Mouse (Mus musculus) lung, embryonic 16.5 days (tissue): ENCODE data around the gene Ccdc163. TPM values are rescaled to one million over a fixed set of nuclear protein-coding genes. Genes with fewer than 3 reads are reported as not detected.

ENCODE experiments used
- ATAC-seq: fragments of 200-750 bp; cut with Nextera tagmentation; 2 replicates; pipeline ENCODE4 v1.8.0; 2017; ENCODE audit warnings: low read depth, mild to moderate bottlenecking, moderate library complexity
- H3K27ac ChIP-seq: fragments of 300-500 bp; sonication (generic); 2 replicates; pipeline ENCODE4 v1.5.1; 2014; ENCODE audit warnings: mild to moderate bottlenecking, control low read depth, low read length
- H3K27me3 ChIP-seq: fragments of 300-500 bp; sonication (generic); 2 replicates; pipeline ENCODE4 v1.6.1; 2014; ENCODE audit warnings: low read depth, low read length, mixed read lengths; ENCODE audit not compliant: control insufficient read depth, insufficient read depth
- H3K36me3 ChIP-seq: fragments of 300-500 bp; sonication (generic); 2 replicates; pipeline ENCODE4 v1.6.1; 2014; ENCODE audit warnings: low read length; ENCODE audit not compliant: control insufficient read depth, insufficient read depth
- H3K4me1 ChIP-seq: fragments of 300-500 bp; sonication (generic); replicated peaks from 2 replicates; pipeline ENCODE4 v1.6.1; 2014; ENCODE audit warnings: low read length, mixed read lengths; ENCODE audit not compliant: control insufficient read depth, insufficient read depth
- H3K4me2 ChIP-seq: fragments of 300-500 bp; sonication (generic); 2 replicates; pipeline ENCODE4 v1.6.1; 2014; ENCODE audit warnings: low read depth, low read length, control low read depth
- H3K4me3 ChIP-seq: fragments of 300-500 bp; sonication (generic); 2 replicates; pipeline ENCODE4 v1.5.1; 2014; ENCODE audit warnings: mild to moderate bottlenecking, low read length, control low read depth
- H3K9ac ChIP-seq: fragments of 300-500 bp; sonication (generic); 2 replicates; pipeline ENCODE4 v1.6.1; 2014; ENCODE audit warnings: low read length, control low read depth
- H3K9me3 ChIP-seq: fragments of 300-500 bp; sonication (generic); 2 replicates; pipeline ENCODE4 v1.6.1; 2016; ENCODE audit warnings: low read length; ENCODE audit not compliant: control insufficient read depth
- whole genome bisulfite sequencing: fragments of 180-500 bp; shearing (Covaris S2); extraction: QIAGEN DNeasy Blood & Tissue Kit; methylation state at CpG from one replicate; pipeline ENCODE4 v1.1.7; 2014; 5-methylcytosine and 5-hydroxymethylcytosine counted together
- polyA plus RNA-seq: library from polyadenylated mRNA; unstranded; fragments of >200 nt; fragmentation: Nextera tagmentation; extraction: Ambion mirVana; gene quantifications from 2 replicates; pipeline ENCODE4 v1.2.1, GENCODE M21; 2015

Ccdc163 gene
- polyA plus RNA-seq, 1 experiment from 2014 or later, result 35.2 TPM

DNA sequence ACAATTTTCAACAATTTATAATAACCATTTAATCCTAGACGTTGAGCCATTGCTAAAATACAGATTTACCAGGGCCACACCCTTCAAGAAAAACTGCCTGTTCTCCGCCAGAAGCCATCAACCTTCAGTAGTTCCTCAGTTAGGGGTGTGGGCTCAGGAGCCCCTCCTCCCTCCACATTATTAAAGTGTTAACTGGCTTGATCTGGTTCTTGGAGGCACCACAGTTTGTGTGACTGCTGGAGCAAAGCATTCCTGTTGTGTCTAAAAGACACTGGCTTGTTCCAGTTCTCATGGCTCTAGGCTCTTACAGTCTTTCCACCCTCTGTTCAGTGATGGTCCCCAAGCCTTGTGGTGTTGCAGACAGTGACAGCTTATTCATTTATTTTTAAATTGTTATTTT is 72.2 kb downstream of the Ccdc163 start:
- no peaks in the 10 kb centered on the region for H3K27me3 ChIP-seq
- H3K4me2 ChIP-seq, result no peak overlapping the region
- no peak overlapping the region for H3K4me3 ChIP-seq
- ATAC-seq, result no peak
- H3K36me3 ChIP-seq, result no peaks in the 10 kb centered on the region
- no peak overlapping the region for H3K27ac ChIP-seq
- H3K9ac ChIP-seq, result no peak overlapping the region
- 68% methylated on average over 2 of the region's 2 CpGs for WGBS
- H3K4me1 ChIP-seq, result no peaks in the 10 kb centered on the region
- no peaks in the 10 kb centered on the region for H3K9me3 ChIP-seq

DNA sequence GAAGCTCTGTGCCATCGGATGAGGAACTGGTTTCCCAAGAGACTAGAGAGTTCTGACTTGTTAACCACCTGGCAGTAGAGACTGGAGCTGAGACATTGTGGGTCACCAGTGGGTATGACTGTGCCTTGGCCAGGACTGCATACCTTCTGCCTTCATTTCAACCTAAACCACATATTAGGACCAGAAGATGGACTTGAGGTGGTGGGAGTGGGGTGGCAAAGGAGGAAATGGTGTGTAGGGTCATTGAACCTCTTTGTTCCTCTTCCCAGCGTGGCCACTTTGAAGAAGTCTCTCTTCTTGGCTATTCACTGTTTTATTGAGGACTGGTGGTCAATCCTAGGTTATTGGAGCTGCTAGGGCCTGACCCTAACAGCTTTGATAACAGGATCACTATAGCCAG is 73.1 kb downstream of the Ccdc163 start:
- no peaks in the 10 kb centered on the region for H3K36me3 ChIP-seq
- H3K4me1 ChIP-seq, result no peaks in the 10 kb centered on the region
- 53% methylated on average over 2 of the region's 2 CpGs for WGBS
- H3K27me3 ChIP-seq, result no peaks in the 10 kb centered on the region
- no peak overlapping the region for H3K9ac ChIP-seq
- H3K9me3 ChIP-seq, result no peaks in the 10 kb centered on the region
- H3K4me3 ChIP-seq, result no peak overlapping the region
- no peak overlapping the region for H3K4me2 ChIP-seq
- ATAC-seq, result no peak
- H3K27ac ChIP-seq, result no peak overlapping the region

GRCm38 (mm10) chr4:116782171-116782570 is 73.9 kb downstream of the Ccdc163 start:
- Histone ChIP-seq H3K4me2 (no peak overlapping the region), H3K4me3 (no peak overlapping the region), H3K4me1 (no peaks in the 10 kb centered on the region), H3K27ac (no peak overlapping the region), H3K9ac (no peak overlapping the region), H3K27me3 (no peaks in the 10 kb centered on the region), H3K9me3 (no peaks in the 10 kb centered on the region), H3K36me3 (no peaks in the 10 kb centered on the region)
- no peak for ATAC-seq
- 31% methylated on average over 8 of the region's 8 CpGs for WGBS

DNA sequence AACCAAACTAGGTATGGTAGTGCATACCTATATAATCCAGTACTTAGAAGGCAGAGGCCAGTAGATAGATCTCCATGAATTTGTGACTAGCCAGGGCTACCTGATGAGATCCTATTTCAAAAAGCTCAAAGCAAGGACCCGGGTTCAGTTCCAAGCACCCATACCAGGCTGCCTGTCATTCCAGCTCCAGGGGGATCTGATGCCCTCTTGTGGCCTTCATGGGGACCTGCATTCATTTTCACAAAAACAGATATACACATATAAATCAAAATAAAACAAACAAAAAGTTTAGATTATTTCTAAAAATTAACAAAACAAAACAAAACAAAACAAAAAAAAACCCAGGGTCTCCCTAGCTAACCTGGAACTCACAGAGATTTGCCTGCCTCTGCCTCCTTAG is 78.3 kb downstream of the Ccdc163 start:
- H3K4me1 ChIP-seq, result no peaks in the 10 kb centered on the region
- H3K4me3 ChIP-seq, result no peak overlapping the region
- no peak overlapping the region for H3K27ac ChIP-seq
- no peak overlapping the region for H3K9ac ChIP-seq
- ATAC-seq, result no peak
- no peaks in the 10 kb centered on the region for H3K9me3 ChIP-seq
- 96% methylated on average over 1 of the region's 1 CpGs for WGBS
- H3K27me3 ChIP-seq, result no peaks in the 10 kb centered on the region
- no peaks in the 10 kb centered on the region for H3K36me3 ChIP-seq
- no peak overlapping the region for H3K4me2 ChIP-seq

GRCm38 (mm10) chr4:116787985-116788760 is 79.9 kb downstream of the Ccdc163 start:
- Histone ChIP-seq H3K9me3 (no peaks in the 10 kb centered on the region), H3K9ac (no peak overlapping the region), H3K27ac (no peak overlapping the region), H3K4me1 (no peaks in the 10 kb centered on the region), H3K4me3 (no peak overlapping the region), H3K4me2 (no peak overlapping the region), H3K27me3 (no peaks in the 10 kb centered on the region), H3K36me3 (no peaks in the 10 kb centered on the region)
- WGBS, result 39% methylated on average over 7 of the region's 7 CpGs
- ATAC-seq, result no peak

DNA sequence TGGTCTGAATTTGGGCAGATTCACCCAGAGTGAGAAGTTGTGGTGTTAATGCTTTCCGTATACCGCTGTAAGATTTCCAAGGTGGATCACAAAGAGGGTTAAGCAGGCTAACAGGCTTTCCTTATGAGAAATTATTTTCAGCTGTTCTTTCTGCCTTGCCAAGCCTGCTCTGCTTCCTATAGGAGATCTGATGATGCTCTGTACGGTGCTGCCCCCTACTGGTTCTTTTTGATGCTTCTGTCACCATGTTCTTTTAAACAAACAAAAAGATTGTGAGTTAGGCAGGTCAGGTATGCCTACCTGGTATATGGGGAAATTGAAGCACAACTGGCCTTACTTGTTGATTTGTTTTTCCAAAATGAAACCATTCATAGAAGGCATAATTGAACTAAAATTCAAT is 80.6 kb downstream of the Ccdc163 start:
- Histone ChIP-seq H3K4me2 (no peak overlapping the region), H3K9me3 (no peaks in the 10 kb centered on the region), H3K27ac (no peak overlapping the region), H3K4me1 (no peaks in the 10 kb centered on the region), H3K4me3 (no peak overlapping the region), H3K36me3 (no peaks in the 10 kb centered on the region), H3K9ac (no peak overlapping the region), H3K27me3 (no peaks in the 10 kb centered on the region)
- WGBS, result 10% methylated on average over 3 of the region's 3 CpGs
- peak; percentile 62; the same call in 1 of the 2 replicates for ATAC-seq

DNA sequence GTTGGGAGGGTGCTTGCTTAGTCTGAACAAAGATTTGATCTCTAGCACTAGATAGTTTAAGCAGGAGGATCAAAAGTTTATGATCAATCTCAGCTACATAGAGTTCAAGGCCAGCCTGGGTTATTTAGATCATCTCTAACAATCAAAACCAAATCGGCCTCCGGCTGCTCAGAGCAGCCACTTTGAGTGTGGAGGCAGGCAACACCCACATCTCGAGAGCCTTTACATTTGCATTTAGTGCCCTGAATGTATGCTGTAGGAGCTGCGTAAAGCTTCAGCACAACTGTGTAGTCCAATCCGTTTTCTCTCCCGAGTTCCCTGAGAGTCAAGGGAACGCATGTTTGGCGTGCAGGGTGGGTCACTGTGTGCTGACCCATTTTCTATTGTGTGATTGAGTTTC is 84.1 kb downstream of the Ccdc163 start:
- no peak for ATAC-seq
- Histone ChIP-seq H3K27me3 (no peaks in the 10 kb centered on the region), H3K9me3 (no peaks in the 10 kb centered on the region), H3K36me3 (no peaks in the 10 kb centered on the region), H3K27ac (no peak overlapping the region), H3K4me1 (no peaks in the 10 kb centered on the region), H3K4me2 (no peak overlapping the region), H3K9ac (no peak overlapping the region), H3K4me3 (no peak overlapping the region)
- 90% methylated on average over 8 of the region's 8 CpGs for WGBS

- Histone ChIP-seq H3K36me3 (no peaks in the 10 kb centered on the region), H3K4me3 (no peak overlapping the region), H3K27me3 (no peaks in the 10 kb centered on the region), H3K27ac (no peak overlapping the region), H3K4me2 (no peak overlapping the region), H3K9ac (no peak overlapping the region), H3K4me1 (no peaks in the 10 kb centered on the region), H3K9me3 (no peaks in the 10 kb centered on the region)
- no peak for ATAC-seq
- 67% methylated on average over 2 of the region's 2 CpGs for WGBS
These were observed 86.0 kb downstream of the Ccdc163 start for GRCm38 (mm10) chr4:116794273-116794672.

GRCm38 (mm10) chr4:116796442-116797110 is 88.3 kb downstream of the Ccdc163 start:
- no peaks in the 10 kb centered on the region for H3K36me3 ChIP-seq
- no peaks in the 10 kb centered on the region for H3K27me3 ChIP-seq
- no peaks in the 10 kb centered on the region for H3K9me3 ChIP-seq
- H3K4me2 ChIP-seq, result no peak overlapping the region
- no peak overlapping the region for H3K9ac ChIP-seq
- ATAC-seq, result no peak
- H3K4me3 ChIP-seq, result no peak overlapping the region
- 29% methylated on average over 1 of the region's 1 CpGs for WGBS
- no peaks in the 10 kb centered on the region for H3K4me1 ChIP-seq
- H3K27ac ChIP-seq, result no peak overlapping the region
